Mouse (Mus musculus): Measurements from ENCODE around the gene Olfr522.

Olfr522 gene

GRCm38 (mm10) chr7:140111943-140112342 lies 52.6 kb downstream of the Olfr522 start:
- no peak for DNase-seq

All from kidney, postnatal 25 days (tissue).